Mouse (Mus musculus) liver, adult 2 months (tissue): ENCODE data around the gene Celf1.

Experiments
- CTCF ChIP-seq: fragments of 200-500 bp; IDR thresholded peaks from 2 replicates; pipeline ENCODE4 v1.5.1; 2011; ENCODE audit warnings: low read depth, low read length, control low read depth
- POLR2A ChIP-seq: fragments of 200-500 bp; IDR thresholded peaks from 2 replicates; pipeline ENCODE4 v1.6.1; 2011; ENCODE audit warnings: low read length, control low read depth; ENCODE audit not compliant: insufficient read depth; ENCODE audit errors: extremely low read depth

DNA sequence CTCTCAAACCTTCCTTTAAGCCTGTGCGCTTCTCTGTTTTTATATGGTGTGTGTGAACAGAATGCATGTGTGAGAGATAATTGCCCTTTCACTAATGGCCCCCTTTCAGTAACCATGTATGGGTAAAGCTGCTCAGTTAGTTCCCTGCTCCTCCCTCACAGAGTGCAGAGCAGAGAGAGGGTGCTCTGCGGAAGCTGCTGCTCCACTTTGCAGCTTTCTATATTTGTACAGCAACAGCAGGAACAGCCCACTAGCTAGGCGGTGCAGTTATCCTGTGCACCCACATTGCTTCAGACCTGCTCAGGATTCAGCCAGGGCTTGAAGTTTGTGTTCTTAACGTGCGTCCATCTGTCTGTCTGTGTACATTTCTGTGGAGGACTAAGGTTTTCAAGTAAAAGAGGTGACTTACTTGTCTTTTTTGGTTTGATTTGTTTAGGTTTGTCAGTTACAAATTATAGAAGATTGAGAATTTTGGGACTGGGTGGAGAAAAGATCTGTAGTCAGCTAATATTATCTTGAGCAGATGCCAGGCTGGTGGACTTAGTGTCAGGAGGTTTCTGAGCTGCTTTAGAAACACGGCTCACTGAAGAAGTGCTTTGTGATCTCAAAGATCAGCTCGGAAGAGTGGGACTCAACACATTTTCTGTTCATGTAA is 24.8 kb downstream of the Celf1 start:
- no peak for TF ChIP-seq CTCF
- no peak for TF ChIP-seq POLR2A
